Mouse (Mus musculus) MEL-GATA-1-ER (cell line): Measurements from ENCODE around the gene Shcbp1.
"Not testable (repeated sequence)": the region's sequence is repeated elsewhere in the genome, so short reads cannot be mapped to it uniquely, and the experiment has no call there.

ENCODE experiments used
- DNase-seq: peaks from one replicate; pipeline ENCODE4 v3.0.0-alpha.2; 2012; ENCODE audit warnings: low read depth; ENCODE audit errors: extremely low read depth

The Shcbp1 gene

GRCm38 (mm10) chr8:4779254-4780055 is at the start of gene Shcbp1:
Shcbp1 (minus strand) TSS chr8:4779567.
- DNase-seq = peak; percentile 91

- no peak for DNase-seq
These were observed 29.5 kb upstream of the Shcbp1 start for GRCm38 (mm10) chr8:4808831-4809230.

GRCm38 (mm10) chr8:4800524-4801122 is 21.3 kb upstream of the Shcbp1 start:
- no peak for DNase-seq

- DNase-seq = no peak
These were observed 1.1 kb downstream of the Shcbp1 start for GRCm38 (mm10) chr8:4778266-4778665.

GRCm38 (mm10) chr8:4764751-4765150 is 14.6 kb downstream of the Shcbp1 start:
- DNase-seq = no peak

GRCm38 (mm10) chr8:4753048-4753447 is 26.3 kb downstream of the Shcbp1 start:
- no peak for DNase-seq

GRCm38 (mm10) chr8:4730942-4731341 is 48.4 kb downstream of the Shcbp1 start:
- DNase-seq = peak; percentile 2

- no peak for DNase-seq
These were observed 63.8 kb downstream of the Shcbp1 start for GRCm38 (mm10) chr8:4715546-4715945.

- not testable (repeated sequence) for DNase-seq
These were observed 71.0 kb downstream of the Shcbp1 start for GRCm38 (mm10) chr8:4708346-4708745.

GRCm38 (mm10) chr8:4707916-4708315 is 71.5 kb downstream of the Shcbp1 start:
- DNase-seq = not testable (repeated sequence)

GRCm38 (mm10) chr8:4691634-4692033 is 87.7 kb downstream of the Shcbp1 start:
- no peak for DNase-seq
